Mouse (Mus musculus) myocyte (in vitro differentiated cells): ENCODE data around the gene Nell1.

Source experiments
- E2F4 ChIP-seq: IDR thresholded peaks from one replicate; pipeline ENCODE4 v1.6.1; 2011; ENCODE audit warnings: mild to moderate bottlenecking, control low read depth, moderate library complexity; ENCODE audit not compliant: insufficient read depth
- MAX ChIP-seq: IDR thresholded peaks from one replicate; pipeline ENCODE4 v1.6.1; 2011; ENCODE audit warnings: low read depth, mild to moderate bottlenecking, control low read depth
- MYOD1 ChIP-seq, 3 experiments: IDR thresholded peaks; one replicate each; pipeline ENCODE4 v1.6.1; 2011; ENCODE audit warnings: control low read depth in 2 of 3, low read depth in 2 of 3, mild to moderate bottlenecking in 2 of 3, moderate library complexity in 1 of 3; ENCODE audit not compliant: insufficient read length in 2 of 3, control insufficient read depth in 1 of 3
- MYOG ChIP-seq, 3 experiments: IDR thresholded peaks; one replicate each; pipeline ENCODE4 v1.6.1; 2011; ENCODE audit warnings: control low read depth in 2 of 3, low read depth in 2 of 3, mild to moderate bottlenecking in 2 of 3; ENCODE audit not compliant: insufficient read length in 2 of 3, control insufficient read depth in 1 of 3, insufficient read depth in 1 of 3
- POLR2A ChIP-seq: IDR thresholded peaks from one replicate; pipeline ENCODE4 v1.6.1; 2011; ENCODE audit warnings: low read depth, mild to moderate bottlenecking, control low read depth, moderate library complexity; ENCODE audit not compliant: insufficient read length
- POLR2AphosphoS2 ChIP-seq: IDR thresholded peaks from one replicate; pipeline ENCODE4 v1.6.1; 2011; ENCODE audit warnings: low read depth, control low read depth; ENCODE audit not compliant: insufficient read length
- TCF12 ChIP-seq: IDR thresholded peaks from one replicate; pipeline ENCODE4 v1.6.1; 2011; ENCODE audit warnings: mild to moderate bottlenecking, control low read depth; ENCODE audit not compliant: poor library complexity, insufficient read depth, severe bottlenecking
- TCF3 ChIP-seq: IDR thresholded peaks from one replicate; pipeline ENCODE4 v1.6.1; 2011; ENCODE audit warnings: low read depth, control low read depth; ENCODE audit not compliant: insufficient read length
- USF1 ChIP-seq: IDR thresholded peaks from one replicate; pipeline ENCODE4 v1.6.1; 2011; ENCODE audit warnings: low read depth, mild to moderate bottlenecking, control low read depth, moderate library complexity

DNA sequence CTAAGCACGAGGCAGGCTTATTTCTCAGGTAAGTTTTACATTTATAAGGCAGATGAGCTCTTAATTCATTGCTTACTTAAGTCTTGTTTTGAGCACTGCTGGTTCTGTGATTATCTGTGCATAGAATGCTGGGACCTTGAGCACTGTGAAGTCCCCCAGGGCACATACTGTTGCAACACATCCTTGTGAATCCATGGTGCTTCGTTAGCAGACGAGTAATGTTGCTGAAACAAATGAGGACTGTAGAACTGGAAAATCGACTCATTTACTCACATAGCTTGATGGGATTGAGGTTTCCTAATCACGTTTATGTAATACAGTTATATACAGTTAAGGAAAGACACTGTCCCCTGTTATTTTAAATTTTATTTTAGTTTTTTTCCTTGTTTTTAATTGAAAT is 364.1 kb downstream of the Nell1 start:
- TF ChIP-seq MYOG (IDR thresholded peaks at IDR 0.05; ENCODE audit: control insufficient read depth in 1 of 3, insufficient read depth in 1 of 3, insufficient read length in 2 of 3, low read depth in 2 of 3) (no peak), POLR2A (no peak), MYOD1 (IDR thresholded peaks at IDR 0.05; ENCODE audit: control insufficient read depth in 1 of 3, insufficient read length in 2 of 3, low read depth in 2 of 3) (no peak), USF1 (no peak), E2F4 (no peak), TCF3 (no peak), POLR2AphosphoS2 (no peak), TCF12 (no peak), MAX (no peak)
